Mouse (Mus musculus) midbrain, embryonic 14.5 days (tissue): ENCODE measurements around the gene Chst15. TPM values are rescaled to one million over a fixed set of nuclear protein-coding genes. Genes with fewer than 3 reads are reported as not detected.
A peak's percentile ranks its signal among the peaks of the same experiment; 100 is the strongest.

Source experiments
- ATAC-seq: fragments of 200-750 bp; cut with Nextera tagmentation; 2 replicates; pipeline ENCODE4 v1.8.0; 2017; ENCODE audit warnings: moderate number of reproducible peaks, moderate library complexity; ENCODE audit not compliant: low FRiP score, low TSS enrichment
- DNase-seq: peaks from one replicate; pipeline ENCODE4 v3.0.0-alpha.2; 2015
- H3K27ac ChIP-seq: fragments of 300-500 bp; sonication (generic); replicated peaks from 2 replicates; pipeline ENCODE4 v1.5.1; 2014; ENCODE audit warnings: mild to moderate bottlenecking, low read depth, low read length, moderate library complexity
- H3K27me3 ChIP-seq: fragments of 300-500 bp; sonication (generic); 2 replicates; pipeline ENCODE4 v1.6.1; 2014; ENCODE audit warnings: low read length, control low read depth, mixed read lengths; ENCODE audit not compliant: control insufficient read depth, insufficient read depth
- H3K36me3 ChIP-seq: fragments of 300-500 bp; sonication (generic); 2 replicates; pipeline ENCODE4 v1.6.1; 2014; ENCODE audit warnings: low read length, control low read depth; ENCODE audit not compliant: control insufficient read depth, insufficient read depth
- H3K4me1 ChIP-seq: fragments of 300-500 bp; sonication (generic); 2 replicates; pipeline ENCODE4 v1.6.1; 2014; ENCODE audit warnings: mild to moderate bottlenecking, antibody characterized with exemption, low read length, control low read depth; ENCODE audit not compliant: control insufficient read depth, insufficient read depth
- H3K4me2 ChIP-seq: fragments of 300-500 bp; sonication (generic); 2 replicates; pipeline ENCODE4 v1.6.1; 2014; ENCODE audit warnings: mild to moderate bottlenecking, low read length, moderate library complexity
- H3K4me3 ChIP-seq: fragments of 300-500 bp; sonication (generic); replicated peaks from 2 replicates; pipeline ENCODE4 v1.5.1; 2014; ENCODE audit warnings: low read depth, low read length
- H3K9ac ChIP-seq: fragments of 300-500 bp; sonication (generic); replicated peaks from 2 replicates; pipeline ENCODE4 v1.6.1; 2014; ENCODE audit warnings: mild to moderate bottlenecking, low read length, moderate library complexity
- H3K9me3 ChIP-seq: fragments of 300-500 bp; sonication (generic); 2 replicates; pipeline ENCODE4 v1.6.1; 2016; ENCODE audit warnings: low read length, control low read depth, mixed read lengths; ENCODE audit not compliant: control insufficient read depth
- WGBS: fragments of 180-500 bp; shearing (Covaris S2); extraction: QIAGEN DNeasy Blood & Tissue Kit; methylation state at CpG from one replicate; pipeline ENCODE4 v1.1.7; 2014; 5-methylcytosine and 5-hydroxymethylcytosine counted together
- polyA plus RNA-seq: library from polyadenylated mRNA; unstranded; fragments of >200 nt; fragmentation: Nextera tagmentation; extraction: Ambion mirVana; gene quantifications from 2 replicates; pipeline ENCODE4 v1.2.1, GENCODE M21; 2014

The Chst15 gene
- polyA plus RNA-seq, 1 experiment from 2014 or later: 17.8 TPM

DNA sequence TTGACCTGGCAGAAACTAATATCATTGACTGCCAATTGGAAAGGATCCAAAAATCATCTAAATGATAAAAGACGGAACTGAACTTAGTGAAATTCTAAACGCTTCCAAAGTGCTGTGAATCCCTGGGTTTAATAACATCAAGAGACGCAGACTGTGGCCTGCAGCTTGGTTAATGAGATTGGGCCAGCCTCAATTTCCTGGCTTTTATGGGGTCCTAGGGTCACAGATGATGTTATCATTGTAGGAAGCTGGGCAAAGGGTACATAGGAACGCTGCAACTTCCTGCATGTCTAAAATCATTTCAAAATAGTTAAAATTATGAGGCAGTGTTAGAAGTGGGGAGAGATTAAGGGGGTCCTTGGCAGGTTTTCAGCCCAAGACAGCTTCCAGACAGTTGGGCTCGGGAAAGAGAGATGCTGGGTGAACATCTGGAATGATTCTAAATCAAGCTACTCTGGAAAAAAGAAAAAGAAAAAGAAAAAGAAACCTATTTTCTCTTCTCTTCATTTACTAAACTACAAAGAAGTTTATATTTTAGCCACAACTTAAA, 17.3 kb downstream of the Chst15 start:
- Histone ChIP-seq H3K4me2 (no peak overlapping the region), H3K27me3 (no peaks in the 10 kb centered on the region), H3K4me1 (0 out of 2 replicates have a peak, but pooled peaks cover 3% of the 10 kb centered on the region), H3K4me3 (no peak overlapping the region), H3K36me3 (no peaks in the 10 kb centered on the region), H3K27ac (no peak overlapping the region), H3K9me3 (no peaks in the 10 kb centered on the region), H3K9ac (no peak overlapping the region)
- DNase-seq (no peak), ATAC-seq (no peak)
- 84% methylated on average over 5 of the region's 5 CpGs for WGBS

DNA sequence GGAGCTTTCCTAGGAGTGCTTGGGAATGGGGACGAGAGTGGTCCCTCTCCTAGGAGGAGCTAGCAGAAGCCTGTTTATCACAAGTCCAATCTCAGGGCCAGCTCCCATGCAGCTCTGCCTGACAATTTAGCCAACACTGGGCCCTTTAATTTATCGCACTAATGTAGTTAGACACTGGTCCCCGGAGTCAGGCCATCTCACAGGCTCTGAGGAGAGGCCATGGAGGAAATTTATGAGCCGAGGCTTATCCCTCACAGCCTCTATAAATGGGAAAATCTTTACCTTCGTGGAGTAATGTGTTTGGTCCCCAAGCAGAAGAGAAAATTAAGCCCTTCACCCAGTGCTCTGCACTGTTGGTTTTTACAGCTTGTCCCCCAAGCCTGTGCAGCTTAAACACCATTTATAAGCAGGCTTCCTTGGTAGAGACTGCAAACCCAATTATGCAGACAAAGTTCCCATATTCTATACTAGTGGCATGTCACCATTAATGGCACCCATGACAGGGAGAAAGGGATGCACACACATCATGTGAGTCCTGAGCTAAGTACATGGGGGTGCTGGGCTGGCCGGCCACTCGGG, 18.5 kb downstream of the Chst15 start:
- H3K27ac ChIP-seq: no peak overlapping the region
- DNase-seq (no peak), ATAC-seq (no peak)
- no peaks in the 10 kb centered on the region for H3K4me1 ChIP-seq
- H3K9ac ChIP-seq: no peak overlapping the region
- H3K4me3 ChIP-seq: no peak overlapping the region
- no peaks in the 10 kb centered on the region for H3K9me3 ChIP-seq
- WGBS: 86% methylated on average over 7 of the region's 7 CpGs
- no peak overlapping the region for H3K4me2 ChIP-seq
- H3K36me3 ChIP-seq: no peaks in the 10 kb centered on the region
- no peaks in the 10 kb centered on the region for H3K27me3 ChIP-seq

DNA sequence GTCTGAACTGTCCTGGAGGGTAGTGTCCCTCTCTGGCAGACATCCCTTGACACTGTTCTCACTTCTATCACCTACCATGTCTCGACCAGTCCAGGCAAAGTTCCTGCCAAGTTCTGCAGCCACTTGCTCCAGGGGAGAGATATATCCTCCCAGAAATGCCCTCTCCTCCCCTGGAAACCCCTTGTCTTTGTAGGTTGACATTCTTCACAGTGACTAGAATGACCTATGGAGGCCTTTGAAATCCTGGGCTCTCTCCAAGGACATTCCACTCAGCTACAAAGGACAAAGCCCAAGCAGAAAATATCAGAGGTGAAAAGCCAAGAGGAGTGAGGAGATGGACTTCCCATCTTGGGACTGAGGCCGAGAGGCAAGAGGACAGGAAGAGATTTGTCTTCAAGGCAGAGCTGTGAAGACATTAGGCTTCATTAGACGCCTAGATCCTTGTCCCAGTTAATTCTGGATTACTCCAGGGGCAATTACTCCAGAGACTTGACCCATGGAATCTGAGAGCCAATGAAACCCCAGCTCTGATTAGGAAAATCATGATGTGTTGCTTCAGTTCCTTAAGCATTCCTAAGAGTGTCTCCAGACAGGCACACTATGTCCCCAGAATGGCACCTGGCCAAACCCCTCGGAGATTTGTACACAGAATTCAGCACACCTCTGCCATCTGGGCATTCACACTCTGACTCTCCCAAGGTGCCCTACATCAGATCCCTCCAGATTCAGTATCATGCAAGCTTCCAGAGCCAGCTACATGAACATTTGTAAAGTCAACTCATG, 20.2 kb downstream of the Chst15 start:
- H3K9ac ChIP-seq: no peak overlapping the region
- H3K4me2 ChIP-seq: no peak overlapping the region
- 85% methylated on average over 4 of the region's 4 CpGs for WGBS
- H3K36me3 ChIP-seq: no peaks in the 10 kb centered on the region
- no peaks in the 10 kb centered on the region for H3K27me3 ChIP-seq
- no peak overlapping the region for H3K27ac ChIP-seq
- no peak for DNase-seq
- ATAC-seq: no peak
- H3K4me1 ChIP-seq: no peaks in the 10 kb centered on the region
- no peak overlapping the region for H3K4me3 ChIP-seq
- no peaks in the 10 kb centered on the region for H3K9me3 ChIP-seq

DNA sequence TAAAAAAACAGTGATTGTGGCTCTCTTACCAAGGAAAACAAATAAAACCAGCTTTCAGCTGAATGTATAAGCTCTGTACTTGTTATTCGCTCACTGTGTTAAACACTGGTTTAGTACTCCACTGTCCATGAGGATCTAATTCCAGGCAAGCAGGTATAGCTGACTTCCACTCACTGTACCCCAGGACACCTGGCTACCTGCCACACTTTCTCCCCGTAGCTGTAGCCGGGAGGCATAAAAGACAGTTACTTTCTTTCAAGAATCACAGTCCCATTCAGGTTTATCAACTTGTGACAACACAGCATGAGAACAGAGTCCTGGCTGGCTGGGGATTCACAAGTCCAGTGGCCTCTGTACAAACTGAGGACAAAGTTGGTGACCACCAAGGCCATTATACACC, 20.9 kb downstream of the Chst15 start:
- H3K27ac ChIP-seq: no peak overlapping the region
- no peak overlapping the region for H3K4me2 ChIP-seq
- ATAC-seq (no peak), DNase-seq (no peak)
- H3K36me3 ChIP-seq: no peaks in the 10 kb centered on the region
- no peaks in the 10 kb centered on the region for H3K9me3 ChIP-seq
- H3K9ac ChIP-seq: no peak overlapping the region
- H3K4me1 ChIP-seq: no peaks in the 10 kb centered on the region
- no peaks in the 10 kb centered on the region for H3K27me3 ChIP-seq
- WGBS: 58% methylated on average over 3 of the region's 3 CpGs
- H3K4me3 ChIP-seq: no peak overlapping the region

DNA sequence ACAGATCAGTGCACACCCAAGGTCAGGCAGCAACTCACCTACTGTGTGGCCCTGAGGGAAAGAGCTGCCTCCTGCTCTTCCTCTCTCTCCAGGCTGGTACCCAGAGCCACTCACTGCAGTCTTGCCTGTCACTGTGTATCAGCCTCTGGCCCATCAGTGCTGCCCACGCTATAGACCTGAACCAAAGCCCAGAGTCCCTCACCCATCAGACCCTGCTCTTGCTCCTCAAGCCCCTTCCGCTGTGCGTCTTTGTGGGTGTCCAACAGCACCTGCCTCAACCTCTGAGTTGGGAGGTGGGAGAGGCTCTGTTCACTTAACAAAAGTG, 29.7 kb downstream of the Chst15 start:
- Histone ChIP-seq H3K27me3 (no peaks in the 10 kb centered on the region), H3K27ac (no peak overlapping the region), H3K4me2 (no peak overlapping the region), H3K9ac (no peak overlapping the region), H3K9me3 (no peaks in the 10 kb centered on the region), H3K4me1 (peaks cover 46% of the 10 kb centered on the region), H3K4me3 (no peak overlapping the region), H3K36me3 (no peaks in the 10 kb centered on the region)
- 64% methylated on average over 3 of the region's 3 CpGs for WGBS
- ATAC-seq (no peak), DNase-seq (no peak)

DNA sequence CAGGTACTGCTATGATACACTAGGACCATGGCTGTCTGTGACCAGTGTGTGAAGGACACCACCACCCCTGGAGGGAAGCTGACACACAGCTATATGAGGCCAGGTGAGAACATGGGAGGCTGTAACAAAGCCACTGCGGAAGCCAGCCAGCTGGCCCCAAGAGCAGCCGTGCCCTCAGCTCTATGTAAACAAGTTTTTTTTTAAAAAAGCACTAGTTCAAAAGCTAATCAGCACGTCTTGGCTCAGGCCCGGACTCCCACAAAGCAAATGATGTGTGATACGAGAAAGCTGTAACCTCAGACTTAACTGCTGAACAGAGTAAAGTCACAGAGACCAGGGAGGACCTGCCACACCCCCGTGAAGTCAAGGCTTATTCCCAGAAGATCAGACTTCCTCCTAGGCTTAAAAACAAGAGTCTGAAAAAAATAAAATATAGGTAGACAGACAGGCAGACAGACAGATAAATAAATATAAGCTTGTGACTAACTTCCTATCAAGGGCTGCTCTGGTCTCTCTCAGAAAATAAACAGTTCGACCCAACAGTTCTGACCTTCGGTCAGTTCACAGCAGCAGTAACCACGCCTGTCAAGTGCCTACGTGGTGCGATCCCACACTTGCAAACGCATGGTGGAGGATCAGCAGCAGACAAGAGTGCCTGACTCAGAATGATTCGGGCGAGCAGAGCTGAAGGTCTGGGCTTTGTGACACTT, 30.2 kb downstream of the Chst15 start:
- H3K9me3 ChIP-seq: no peaks in the 10 kb centered on the region
- H3K27me3 ChIP-seq: no peaks in the 10 kb centered on the region
- 45% methylated on average over 14 of the region's 14 CpGs for WGBS
- ATAC-seq (no peak), DNase-seq (no peak)
- H3K4me1 ChIP-seq: peaks cover 46% of the 10 kb centered on the region
- no peak overlapping the region for H3K4me3 ChIP-seq
- H3K36me3 ChIP-seq: no peaks in the 10 kb centered on the region
- no peak overlapping the region for H3K9ac ChIP-seq
- H3K27ac ChIP-seq: no peak overlapping the region
- no peak overlapping the region for H3K4me2 ChIP-seq

DNA sequence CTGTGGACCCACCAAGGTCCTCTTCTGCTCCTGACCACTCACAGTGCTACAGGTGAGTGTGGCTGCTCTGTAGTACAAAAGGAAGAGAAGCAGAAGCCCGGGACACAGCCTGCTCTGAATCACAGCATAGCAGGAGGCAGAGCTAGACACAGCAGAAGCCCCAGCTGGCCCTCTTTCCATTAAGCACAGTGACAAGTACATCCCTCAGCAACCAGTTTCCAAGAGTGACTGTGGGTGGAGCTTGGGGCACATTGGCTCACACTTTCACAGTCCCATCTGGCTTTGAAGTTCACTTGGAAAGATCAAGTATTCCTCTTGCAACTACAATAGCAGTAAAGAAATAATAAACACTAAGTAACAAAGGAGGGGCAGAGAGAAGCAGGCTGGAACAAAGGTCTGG, 32.2 kb downstream of the Chst15 start:
- Histone ChIP-seq H3K9ac (no peak overlapping the region), H3K9me3 (no peaks in the 10 kb centered on the region), H3K27me3 (no peaks in the 10 kb centered on the region), H3K4me2 (no peak overlapping the region), H3K4me1 (peaks cover 46% of the 10 kb centered on the region), H3K4me3 (no peak overlapping the region), H3K27ac (peak overlapping the region; percentile 71), H3K36me3 (no peaks in the 10 kb centered on the region)
- DNase-seq (peak; percentile 40), ATAC-seq (no peak)
- 3% methylated on average over 1 of the region's 1 CpGs for whole genome bisulfite sequencing

DNA sequence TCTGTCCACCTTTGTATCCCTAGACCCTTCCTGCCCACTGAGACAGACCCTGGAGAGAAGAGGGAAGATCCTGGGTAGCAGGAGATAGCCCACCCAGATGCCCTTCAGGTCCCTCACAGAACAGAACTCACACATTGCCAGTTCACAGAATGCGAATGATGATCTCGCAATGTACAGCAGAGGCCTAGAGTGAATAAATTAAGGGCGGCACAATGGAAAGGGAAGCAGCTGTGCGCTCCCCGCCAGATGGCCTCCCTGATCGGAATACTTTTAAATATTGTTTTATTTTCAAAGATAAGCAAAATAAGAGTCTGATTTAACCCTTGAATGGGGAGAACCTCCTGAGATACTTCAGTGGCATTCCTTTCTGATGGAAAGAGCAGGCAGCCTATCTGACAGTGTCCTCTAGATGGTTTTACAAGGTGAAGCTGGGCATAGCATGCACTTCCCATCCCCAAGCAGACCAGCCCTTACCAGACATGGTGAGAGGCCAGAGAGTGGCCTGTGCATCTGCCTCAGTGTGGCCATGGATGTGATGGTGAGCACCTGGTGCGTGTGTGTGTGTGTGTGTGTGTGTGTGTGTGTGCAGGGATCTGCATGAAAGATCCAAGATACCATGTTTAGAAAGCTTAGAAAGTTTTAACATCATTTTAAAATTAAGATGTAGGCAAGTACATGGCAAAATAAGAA, 32.8 kb downstream of the Chst15 start:
- Histone ChIP-seq H3K9ac (0 out of 2 replicates have a peak overlapping the region, but pooled peaks have one; percentile 16), H3K4me2 (no peak overlapping the region), H3K27me3 (no peaks in the 10 kb centered on the region), H3K9me3 (no peaks in the 10 kb centered on the region), H3K4me1 (peaks cover 46% of the 10 kb centered on the region), H3K36me3 (no peaks in the 10 kb centered on the region), H3K4me3 (no peak overlapping the region), H3K27ac (peak overlapping the region; percentile 71)
- peak; percentile 68; the same call in 1 of the 2 replicates for ATAC-seq
- DNase-seq: peak; percentile 60
- 24% methylated on average over 7 of the region's 7 CpGs for WGBS
